Mouse (Mus musculus) induced T-regulatory cell, adult 2 months (primary cell): ENCODE results near the gene Fam3b.

Source experiments
- DNase-seq: peaks from one replicate; pipeline ENCODE4 v3.0.0-alpha.2; 2012; ENCODE audit warnings: low read depth

Gene Fam3b

DNA sequence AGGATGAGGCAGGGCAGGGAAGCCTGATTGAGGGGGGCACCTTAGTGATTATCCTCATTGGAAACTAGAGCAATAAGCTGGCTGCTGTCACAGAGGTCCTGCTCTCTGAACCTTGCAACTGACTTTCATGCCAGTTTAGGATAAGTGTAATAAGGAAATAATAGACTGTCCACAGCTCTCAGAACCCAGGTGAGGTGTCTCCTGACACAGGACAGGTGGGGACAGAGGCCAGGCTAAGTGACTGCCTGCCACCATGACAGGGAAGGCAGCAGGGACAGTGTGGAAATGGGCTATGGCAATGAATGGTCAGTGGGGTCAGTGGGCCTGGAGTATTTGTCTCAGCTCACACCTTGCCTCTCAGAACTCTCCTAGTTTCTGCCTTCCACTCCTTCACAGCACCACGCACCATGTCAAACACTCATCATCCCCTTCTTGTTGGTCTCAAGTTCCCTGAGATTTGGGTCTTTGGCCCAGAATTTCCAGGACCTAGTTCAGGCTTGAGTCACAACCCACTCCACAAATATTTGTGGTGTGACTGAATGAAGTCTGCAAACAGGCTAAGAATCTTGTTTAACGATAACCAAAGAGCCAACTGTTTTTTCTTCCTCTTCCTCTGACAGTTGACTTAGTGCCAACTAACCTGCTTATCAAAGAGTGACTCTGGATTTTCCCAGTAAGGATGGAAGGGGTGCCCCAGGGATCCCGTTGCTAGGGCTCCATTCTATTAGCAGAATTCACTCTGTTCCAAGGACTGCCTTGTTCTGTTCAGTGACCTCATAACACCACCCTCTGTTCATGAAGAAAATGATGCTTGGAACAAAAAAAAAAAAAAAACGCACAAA, at the start of gene Fam3b:
Fam3b (minus strand) TSS at position 718 of the 842 bp plus-strand sequence.
- no peak for DNase-seq

DNA sequence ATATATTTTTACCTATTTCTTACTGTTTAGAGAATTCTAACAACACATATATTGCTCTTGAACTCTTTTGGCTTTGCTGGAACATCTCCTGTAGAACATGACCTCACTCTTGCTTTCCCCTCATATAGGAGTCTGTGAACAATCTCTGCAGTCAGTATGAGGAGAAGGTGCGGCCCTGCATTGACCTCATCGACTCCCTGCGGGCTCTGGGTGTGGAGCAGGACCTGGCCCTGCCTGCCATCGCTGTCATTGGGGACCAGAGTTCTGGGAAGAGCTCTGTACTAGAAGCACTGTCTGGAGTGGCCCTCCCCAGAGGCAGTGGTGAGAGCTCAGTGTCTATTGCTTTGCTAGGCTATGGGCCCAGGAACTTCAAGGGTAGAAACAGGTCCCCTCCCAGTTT, 29.7 kb upstream of the Fam3b start:
- DNase-seq, result no peak

DNA sequence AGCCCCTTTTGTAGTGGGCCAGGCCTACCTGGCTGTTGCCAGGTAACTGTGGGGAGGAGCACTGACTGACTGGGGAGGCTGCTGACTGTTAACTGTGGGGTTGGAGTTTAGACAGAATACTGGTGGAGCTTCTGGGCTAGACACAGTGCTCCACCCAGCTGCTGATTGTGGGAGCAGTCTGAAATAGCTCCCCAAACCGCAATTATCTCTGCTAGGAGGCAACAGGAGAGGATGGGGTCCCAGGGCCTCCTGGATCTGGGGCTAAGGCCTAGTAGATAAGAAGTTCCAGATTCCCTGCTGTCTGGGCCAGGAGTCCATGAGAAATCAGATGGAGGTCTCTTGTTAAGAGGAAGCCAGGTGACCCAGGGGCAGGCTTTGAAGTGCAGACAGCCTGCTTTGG, 22.2 kb upstream of the Fam3b start:
- no peak for DNase-seq

DNA sequence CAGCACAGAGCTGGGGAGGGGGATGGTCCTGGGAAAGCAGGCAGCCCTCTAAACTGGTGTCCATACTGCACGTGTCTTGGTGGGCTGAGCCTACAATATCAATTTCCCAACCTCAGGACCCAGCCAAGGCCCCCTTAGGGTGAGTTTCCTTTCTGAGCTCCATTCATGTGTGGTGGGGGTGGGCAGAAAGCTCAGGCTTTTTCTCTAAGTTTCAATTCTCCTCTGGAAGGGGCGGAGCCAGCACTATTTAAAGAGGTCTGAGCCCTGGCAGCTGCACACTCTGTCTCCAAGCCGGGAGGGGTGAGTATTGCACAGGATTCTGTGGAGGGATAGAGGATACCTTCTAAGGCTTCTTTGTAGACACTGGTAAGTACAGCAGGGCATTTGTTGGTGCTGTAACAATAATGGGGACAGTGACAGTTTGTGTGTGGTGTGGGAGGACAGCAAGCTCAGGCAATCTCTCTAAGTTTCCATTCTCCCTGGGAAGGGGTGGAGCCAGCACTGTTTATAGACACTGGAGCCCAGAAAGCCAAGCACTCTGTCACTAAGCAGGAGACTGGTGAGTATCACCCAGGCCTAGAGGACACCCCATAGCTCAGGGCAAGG, 21.3 kb upstream of the Fam3b start:
- DNase-seq, result peak; percentile 73

DNA sequence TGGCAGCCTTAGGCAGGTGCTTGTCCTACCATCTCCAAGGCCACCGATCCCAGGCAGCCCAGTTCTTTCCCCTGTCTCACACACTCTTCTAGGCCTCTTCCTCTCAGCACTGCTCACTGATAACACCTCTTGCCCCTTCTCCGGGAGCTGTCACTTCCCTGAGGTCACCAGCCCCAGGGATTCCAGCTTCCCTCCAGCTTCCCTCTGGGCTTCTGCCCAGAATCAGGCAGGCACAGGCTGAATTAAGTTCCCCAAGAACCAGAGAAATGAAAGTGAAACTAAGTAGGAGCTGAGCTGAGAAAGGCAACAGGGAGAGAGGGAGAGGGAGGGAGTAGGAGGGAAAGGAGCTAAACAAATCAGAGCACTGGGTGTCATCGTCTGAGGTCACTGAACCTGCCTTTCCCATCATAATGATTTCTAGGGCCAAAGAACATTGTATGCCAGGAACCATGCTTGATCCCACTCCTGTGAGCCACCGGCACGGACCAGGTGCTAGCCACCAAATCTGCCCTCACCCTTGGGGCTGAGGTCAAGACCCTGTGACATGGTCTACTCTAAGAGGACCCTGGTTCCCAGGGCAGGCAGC, 20.4 kb upstream of the Fam3b start:
- peak; percentile 72 for DNase-seq

DNA sequence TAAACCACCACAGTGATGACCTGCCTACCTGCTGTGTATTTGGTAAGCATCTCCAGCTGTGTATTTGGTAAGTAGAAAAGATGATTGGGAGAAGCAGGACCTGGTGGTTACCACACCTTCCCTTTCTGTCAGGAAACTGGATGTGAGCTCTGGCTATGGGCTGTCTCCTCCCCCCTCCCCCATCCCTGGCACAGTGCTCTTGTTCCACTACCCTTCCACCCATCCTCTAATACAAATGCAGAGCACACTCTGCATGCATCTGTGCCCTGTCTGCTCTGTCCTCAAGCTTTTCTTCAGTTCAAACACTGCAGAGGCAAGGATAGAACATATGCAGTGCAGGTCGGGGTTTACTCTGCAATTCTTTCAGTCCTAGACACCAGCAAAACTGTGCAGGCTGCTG, 19.8 kb upstream of the Fam3b start:
- DNase-seq, result no peak

DNA sequence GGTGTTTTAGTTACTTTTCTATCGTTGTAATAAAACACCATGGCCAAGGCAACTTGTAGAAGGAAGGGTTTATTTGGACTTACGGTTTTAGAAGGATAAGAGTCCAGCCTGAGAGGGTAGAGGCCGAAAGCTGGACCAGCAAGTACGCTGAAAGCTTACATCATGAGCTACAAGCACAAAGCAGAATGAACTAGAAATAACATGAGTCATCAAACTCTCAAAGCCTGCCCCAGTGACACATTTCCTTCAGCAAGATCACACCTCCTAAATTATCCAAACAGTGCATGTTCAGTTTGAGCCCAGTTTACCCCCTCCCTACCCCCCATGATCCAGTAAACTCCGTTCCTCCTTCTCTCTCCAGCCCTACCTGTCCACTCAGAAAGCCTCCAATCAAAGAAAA, 19.1 kb upstream of the Fam3b start:
- no peak for DNase-seq

DNA sequence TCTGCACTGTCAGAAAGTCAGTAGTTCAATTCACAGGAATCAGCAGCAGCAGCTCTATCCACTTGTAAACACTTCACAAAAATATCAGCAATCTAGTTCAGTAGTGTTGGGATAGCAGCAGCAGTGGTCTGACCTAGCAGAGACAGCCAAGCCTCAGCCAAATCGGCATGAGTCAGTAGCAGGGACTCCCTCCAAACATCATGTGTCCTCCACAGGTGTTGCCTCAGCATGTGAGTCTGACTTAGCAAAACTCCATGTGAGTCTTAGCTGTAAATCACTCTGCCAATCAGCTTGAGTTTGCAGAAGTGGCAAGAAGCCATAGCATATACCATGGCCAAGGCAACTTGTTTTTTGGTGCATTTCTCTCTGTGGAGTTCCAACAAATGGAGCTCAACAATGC, 18.5 kb upstream of the Fam3b start:
- no peak for DNase-seq

DNA sequence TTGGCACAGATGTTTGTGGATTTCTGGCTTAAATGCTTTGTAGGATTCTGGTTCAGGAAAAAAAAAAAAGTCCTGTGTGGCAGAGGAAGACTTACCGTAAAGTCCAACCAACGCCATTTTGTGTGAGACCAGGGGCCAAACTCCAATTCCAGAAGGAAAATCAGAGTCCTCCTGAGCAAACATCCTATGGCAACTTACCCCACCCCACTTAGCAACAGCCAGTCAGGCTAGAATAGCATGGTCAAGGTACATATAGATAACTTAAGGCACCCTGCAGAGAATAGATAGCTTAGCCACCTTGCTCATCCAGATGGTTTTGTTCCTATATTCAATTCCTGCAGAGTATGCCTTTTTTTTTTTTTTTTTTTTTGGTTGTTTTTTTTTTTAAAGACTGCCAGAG, 14.6 kb upstream of the Fam3b start:
- DNase-seq, result no peak

DNA sequence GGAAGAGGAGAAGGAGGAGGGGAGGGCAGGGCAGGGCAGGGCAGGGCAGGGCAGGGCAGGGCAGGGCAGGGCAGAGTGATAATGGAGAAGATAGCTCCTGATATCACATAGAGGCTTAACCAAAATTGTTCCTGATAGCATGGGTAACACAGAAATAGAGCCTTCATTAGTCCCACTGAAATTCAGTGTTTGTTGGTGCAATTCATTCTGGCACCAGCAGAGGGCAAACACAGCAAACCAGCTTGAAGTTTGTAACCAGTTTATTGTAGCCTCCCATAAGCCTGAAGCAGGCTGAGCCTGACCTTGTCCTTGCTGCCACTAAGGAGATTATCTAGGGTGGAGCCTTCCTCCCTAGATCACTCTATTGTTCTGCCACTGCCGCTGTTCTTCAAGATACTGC, 8.4 kb upstream of the Fam3b start:
- DNase-seq, result peak; percentile 74

DNA sequence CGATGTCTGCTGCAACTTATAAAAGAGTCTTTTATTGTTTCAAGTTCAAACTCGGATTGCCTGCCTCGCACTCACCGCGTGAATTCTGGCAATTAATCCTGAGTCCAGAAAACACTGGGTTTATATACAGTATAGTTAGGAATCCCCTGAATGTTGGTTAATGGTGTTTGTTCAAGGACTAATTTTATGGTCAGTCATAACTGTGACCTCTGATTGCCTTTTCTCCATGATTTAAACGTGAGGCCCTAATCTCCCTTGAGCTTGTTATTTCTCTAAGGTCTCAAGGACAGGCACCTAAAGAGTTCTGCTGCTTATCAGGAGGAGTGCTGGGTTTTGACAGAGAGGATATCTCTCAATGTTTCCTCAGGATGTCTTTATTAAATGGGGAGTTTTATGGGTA, 7.4 kb upstream of the Fam3b start:
- no peak for DNase-seq

DNA sequence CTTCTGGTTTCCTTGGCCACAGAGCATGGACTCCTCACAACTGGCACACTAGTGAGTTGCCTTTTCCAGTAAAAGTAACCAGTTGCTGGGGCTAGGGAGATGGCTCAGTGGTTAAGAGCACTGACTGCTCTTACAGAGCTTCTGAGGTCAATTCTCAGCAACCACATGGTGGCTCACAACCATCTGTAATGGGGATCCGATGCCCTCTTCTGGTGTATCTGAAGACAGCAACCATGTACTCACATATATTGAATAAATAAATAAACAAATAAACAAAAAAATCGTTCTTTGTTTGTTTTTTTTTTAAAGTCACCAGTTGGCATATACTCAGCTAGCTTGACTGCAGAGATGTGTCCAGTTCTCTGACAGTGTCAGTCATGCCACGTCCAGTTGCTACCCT, 1.7 kb upstream of the Fam3b start:
- no peak for DNase-seq

DNA sequence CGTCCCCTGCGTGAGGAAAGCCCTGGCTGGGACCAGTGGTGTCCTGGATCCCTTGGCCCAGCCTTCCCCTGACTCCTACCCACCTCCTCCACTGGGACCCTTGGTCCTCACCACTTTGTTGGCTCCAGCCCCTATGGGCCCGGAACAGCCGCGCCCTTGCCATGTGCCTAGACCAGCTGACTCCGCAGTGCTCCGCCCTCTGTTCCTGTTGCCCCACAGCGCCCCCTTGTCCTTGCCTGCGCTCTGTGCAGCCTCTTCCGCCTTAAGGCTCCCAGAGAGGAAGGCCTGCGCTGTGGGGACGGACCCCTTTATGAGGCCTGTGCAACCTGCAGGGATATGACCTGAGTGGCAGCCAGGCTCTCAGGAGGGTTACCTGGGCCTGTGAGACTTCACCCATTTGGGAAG, 2.3 kb downstream of the Fam3b start:
- no peak for DNase-seq

DNA sequence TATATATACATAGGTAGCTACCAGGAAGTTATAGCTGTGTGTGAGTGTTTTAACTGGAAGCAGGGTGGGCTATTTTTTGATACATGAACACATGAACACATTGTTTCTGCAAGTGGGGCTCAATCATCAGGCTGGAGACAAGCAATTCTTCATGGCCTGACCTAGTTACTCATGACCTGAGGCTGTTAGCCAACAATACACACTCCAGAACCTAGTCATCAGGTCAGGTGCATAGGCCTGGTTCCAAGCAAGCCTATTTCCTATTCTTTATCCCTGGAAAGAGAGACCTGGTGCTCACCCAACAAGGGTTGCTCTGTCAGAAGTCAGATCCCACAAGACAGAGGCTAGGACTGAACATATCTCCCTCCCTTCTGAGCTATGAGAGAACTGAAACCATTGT, 3.1 kb downstream of the Fam3b start:
- DNase-seq, result no peak

DNA sequence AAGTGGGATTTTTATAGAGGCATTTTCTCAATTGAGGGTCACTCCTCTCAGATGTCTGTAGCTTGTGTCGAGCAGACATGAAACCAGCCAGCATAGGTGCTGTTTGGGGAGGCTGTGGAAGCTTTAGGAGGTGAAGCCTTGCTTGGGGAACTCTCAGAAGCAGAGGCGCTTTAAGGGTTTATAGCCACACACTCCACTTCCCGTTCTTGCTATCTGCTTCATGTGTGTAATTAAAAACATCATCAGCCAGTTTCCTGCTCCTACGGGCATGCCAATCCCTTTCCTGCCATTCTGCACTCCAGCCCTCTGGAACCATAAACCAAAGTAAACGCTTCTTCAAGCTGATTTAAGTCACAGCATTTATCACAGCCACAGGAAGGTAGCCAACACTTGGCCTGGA, 3.8 kb downstream of the Fam3b start:
- DNase-seq, result no peak

DNA sequence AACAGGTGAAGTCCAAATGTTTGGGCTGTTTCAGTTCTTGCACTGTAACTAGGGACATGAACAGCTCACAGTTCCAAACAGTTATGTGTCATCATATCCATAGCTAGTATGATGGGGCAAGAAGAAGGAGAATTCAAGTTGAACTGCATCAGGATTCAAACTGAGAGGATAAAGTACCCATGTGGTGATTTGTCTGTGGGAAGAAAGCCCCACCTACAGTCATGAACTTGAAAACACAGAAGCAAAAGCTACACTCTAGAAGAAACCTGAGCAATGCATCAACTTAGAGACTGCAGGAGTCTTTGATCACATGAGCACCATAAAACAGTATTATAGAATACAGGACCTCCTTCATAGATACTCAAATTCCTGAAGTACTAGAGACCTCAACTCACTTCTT, 6.8 kb downstream of the Fam3b start:
- no peak for DNase-seq

DNA sequence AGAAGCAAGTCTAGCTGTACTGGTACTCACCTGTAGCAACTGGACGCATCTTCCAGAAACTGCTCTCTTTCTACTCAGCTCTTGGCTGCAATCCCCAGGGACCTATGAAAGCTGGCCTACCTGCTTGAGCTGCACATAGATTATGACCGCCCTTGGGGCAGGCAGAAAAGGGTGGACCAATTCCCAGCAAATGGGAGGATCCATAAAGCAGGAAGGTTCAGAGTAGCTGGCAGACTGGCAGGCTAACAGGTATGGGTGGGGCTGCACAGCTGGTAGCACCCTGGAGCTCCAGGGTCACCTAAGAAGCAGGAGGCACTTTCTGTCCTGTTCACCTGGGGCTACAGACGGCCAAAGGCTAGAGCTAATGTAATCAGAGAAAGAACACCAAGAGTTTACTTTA, 9.8 kb downstream of the Fam3b start:
- DNase-seq, result no peak

DNA sequence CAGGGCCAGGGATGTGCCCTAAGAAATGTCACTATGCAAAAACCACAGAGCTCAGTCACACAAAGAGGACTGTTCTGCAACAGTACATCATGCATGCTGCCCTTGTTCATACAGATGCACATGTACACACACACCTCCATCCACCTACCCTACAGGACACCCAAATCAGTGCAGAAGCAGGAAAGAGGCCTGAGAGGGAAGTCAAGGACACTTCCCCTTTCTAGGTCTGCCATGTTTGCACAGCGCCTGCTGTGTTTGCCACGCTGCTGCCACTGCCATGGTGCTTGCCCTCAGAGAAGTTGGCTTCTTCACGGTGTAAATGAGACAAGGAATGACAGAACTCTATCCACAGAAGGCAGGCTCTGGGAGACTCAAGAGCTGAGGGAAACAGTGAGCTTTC, 10.8 kb downstream of the Fam3b start:
- DNase-seq, result no peak

DNA sequence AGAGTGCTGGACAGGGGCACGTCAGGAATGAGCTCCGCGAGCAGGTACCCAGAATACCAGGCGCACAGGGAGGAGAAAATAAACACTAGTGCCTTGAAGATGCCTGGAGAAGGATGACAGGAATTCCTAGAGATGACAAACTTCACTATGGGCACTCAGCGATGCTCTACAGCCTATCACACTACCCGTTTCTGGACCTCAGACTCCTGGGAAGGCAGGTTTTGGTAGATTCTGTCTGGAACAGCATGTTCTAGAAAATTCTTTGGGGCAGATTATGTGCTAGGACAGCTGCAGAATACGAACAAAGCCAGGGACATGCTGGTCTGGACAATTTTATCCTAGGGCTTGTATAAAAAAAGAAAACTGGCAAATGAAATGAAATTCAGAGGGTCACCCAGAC, 13.7 kb downstream of the Fam3b start:
- no peak for DNase-seq

DNA sequence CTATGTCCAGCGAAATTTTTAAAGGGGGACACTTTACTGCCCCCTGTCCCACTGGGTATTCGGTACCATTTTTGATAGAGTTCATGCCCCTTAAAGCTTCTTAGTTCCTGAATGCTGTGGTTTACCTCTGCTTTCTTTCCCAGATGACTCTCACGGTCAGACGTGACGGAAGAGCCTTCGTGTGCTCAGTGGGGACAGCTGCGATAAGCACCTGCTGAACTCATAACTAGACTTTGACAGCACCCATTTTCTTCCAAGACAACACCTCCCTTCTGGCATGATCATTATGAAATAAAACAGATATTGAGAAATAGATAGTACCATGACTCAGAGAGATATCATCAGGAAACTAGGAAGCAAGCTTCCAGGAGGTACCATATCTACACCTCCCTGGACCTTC, 15.2 kb downstream of the Fam3b start:
- DNase-seq, result no peak

DNA sequence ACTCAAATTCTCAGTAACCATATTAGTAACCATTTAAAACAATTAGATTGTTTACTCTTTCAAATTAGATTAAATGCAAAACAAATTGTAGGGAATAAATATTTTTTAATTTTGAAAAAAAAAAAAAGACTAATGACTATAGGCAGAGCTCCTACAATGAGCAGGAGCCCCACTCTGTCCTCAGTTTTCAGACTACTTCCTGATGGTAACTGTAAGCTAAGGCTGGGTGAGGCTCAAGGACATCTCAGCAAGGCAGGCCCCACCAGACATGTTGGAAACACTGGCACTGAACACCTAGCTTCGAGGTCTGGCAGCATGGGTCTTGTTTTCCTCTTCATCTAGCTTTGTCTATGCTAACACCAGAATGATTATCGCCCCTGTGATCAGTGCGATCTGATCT, 16.5 kb downstream of the Fam3b start:
- no peak for DNase-seq

DNA sequence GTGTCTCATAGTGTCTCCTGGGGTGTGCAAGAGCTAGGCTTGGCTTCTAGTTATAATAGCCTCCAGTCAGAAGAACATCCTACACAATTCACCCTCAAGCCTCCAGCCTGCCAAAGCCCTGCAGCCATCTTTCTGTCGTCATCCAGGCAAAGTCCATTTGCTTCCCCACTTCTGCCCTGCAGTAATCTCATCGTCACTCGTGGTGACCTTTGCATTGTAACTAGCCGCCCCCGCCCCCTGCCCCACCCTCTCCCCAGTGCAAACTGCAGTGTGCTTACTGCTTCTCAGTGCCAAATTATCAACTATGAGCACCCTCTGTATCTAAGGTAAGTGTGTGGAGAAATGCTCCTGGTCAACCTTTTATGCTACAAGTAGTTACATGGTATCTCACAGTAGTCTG, 16.9 kb downstream of the Fam3b start:
- no peak for DNase-seq

DNA sequence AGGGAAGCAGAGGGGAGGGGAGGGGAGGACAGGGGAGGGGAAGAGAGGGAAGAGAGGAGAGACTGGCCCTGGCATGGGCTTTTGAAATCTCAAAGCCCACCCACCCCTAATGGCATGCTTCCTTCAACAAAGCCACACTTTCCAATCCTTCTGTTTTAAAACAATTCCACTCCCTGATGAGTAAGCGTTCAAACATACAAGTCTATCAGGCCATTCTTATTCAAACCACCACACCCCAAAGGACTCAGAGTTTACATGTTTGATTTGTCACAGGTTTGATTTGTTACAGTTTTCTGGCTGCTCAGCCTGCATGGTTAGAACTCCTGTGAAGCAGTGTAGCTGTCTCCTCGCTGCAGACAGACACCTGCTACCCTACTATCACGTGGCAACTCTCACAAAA, 18.6 kb downstream of the Fam3b start:
- DNase-seq, result no peak

DNA sequence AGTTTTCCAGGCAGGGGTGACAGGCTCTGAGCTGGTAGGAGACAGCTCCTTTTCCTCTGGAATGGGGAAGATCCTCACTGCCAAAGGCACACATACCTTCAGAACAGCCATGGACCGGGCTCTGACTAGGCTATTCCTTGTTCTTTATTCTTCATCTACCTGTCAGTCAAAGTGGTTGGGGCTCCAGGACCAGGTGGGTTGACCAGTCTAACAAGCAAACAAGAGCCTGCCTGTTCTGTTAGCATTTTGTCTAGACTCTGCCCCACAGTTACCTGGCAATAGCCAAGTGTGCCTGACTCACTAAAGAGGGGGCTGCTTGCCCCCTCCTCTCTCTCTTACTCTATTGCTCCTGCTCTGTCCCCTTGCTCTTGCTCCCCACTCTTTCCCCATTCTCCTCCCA, 22.2 kb downstream of the Fam3b start:
- DNase-seq, result no peak
